ENCODE assay signal across 32 mouse cellular contexts in the genomic region with DNA sequence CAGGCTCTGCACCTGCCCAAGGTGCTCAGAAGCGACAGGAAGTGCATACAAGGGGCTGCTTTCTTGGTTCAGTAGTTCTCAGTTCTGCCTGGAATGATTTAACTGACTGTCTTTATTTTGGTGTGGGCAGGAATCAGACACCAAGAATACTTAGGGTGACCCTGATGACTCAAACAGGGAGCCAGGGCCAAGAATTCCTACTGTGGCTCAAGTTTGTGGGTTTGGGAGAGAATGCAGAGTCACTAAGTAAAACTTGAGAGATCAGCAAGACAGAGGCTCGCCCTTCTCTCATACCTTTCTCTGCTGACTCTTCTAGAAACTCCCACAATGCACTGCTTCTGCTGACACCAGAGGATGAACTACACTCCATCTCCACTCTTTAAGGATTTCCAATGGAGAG.
DNase-seq lines count a peak whose midpoint lies in the region; ATAC-seq lines count a peak whose summit lies in the region.
"Had no signal": no experiment of that assay in that cellular context is flagged by ENCODE, and none has a peak within 500 bp of the region (broad histone marks: within the 10 kb centered on the region; RNA-seq: fewer than 3 reads in every experiment).

No protein-coding gene starts in this region.

- no peak overlapping the region for H3K4me3 ChIP-seq in liver, embryonic 12.5 days
- H3K4me3 ChIP-seq: embryonic facial prominence, embryonic 10.5 days; embryonic facial prominence, embryonic 13.5 days; erythroblast, embryonic 14.5 days; forebrain, embryonic 10.5 days; forebrain, embryonic 13.5 days; gastrocnemius, adult 2 months; heart, embryonic 12.5 days; heart, embryonic 15.5 days; hindbrain, embryonic 10.5 days; hindbrain, embryonic 13.5 days; intestine, embryonic 15.5 days had no signal

- WGBS in liver, embryonic 12.5 days (ENCODE audit: insufficient replicate concordance) = 26% methylated on average over 2 of the region's 2 CpGs

- H3K36me3 ChIP-seq in liver, embryonic 12.5 days = no peaks in the 10 kb centered on the region
- H3K36me3 ChIP-seq: embryonic facial prominence, embryonic 10.5 days; embryonic facial prominence, embryonic 13.5 days; forebrain, embryonic 10.5 days; heart, embryonic 12.5 days; heart, embryonic 15.5 days; hindbrain, embryonic 10.5 days; hindbrain, embryonic 13.5 days; intestine, embryonic 15.5 days had no signal

- no peak overlapping the region for H3K27ac ChIP-seq in liver, embryonic 12.5 days
- H3K27ac ChIP-seq: embryonic facial prominence, embryonic 10.5 days; embryonic facial prominence, embryonic 13.5 days; forebrain, embryonic 10.5 days; forebrain, embryonic 13.5 days; gastrocnemius, adult 2 months; heart, embryonic 15.5 days; hindbrain, embryonic 10.5 days; hindbrain, embryonic 13.5 days; intestine, embryonic 15.5 days had no signal

- no peaks in the 10 kb centered on the region for H3K4me1 ChIP-seq in liver, embryonic 12.5 days
- H3K4me1 ChIP-seq: embryonic facial prominence, embryonic 10.5 days; embryonic facial prominence, embryonic 13.5 days; forebrain, embryonic 13.5 days; heart, embryonic 12.5 days; heart, embryonic 15.5 days; intestine, embryonic 15.5 days had no signal

- peak; percentile 95 for DNase-seq in 3T3-L1 (ENCODE audit: low read depth, low spot score)
- peak; percentile 4 for DNase-seq in ES-CJ7 (ENCODE audit: low read depth, low spot score)
- DNase-seq in fibroblast of lung, adult 2 months (ENCODE audit: low read depth) = peak; percentile 12
- DNase-seq in urinary bladder, adult 2 months (ENCODE audit: low spot score) = no peak
- DNase-seq in thymus, postnatal 4 days = no peak
- DNase-seq: adrenal gland, adult 2 months; adrenal gland, postnatal 14 days; B cell, adult 2 months; cerebellum, adult 11 months; cerebellum, adult 2 months; cerebellum, adult 9-11 months; cerebellum, postnatal 36 days; embryo, embryonic 11 days; forebrain, postnatal 0 days; gastrocnemius, adult 2 months; gastrocnemius, postnatal 14 days; heart, adult 18-20 months; heart, postnatal 10 days; heart, postnatal 36 days had no signal

- peaks cover 11% of the 10 kb centered on the region; the same call in 1 of the 2 replicates for H3K27me3 ChIP-seq in liver, embryonic 12.5 days (replicated peaks)
- H3K27me3 ChIP-seq: CH12.LX; embryonic facial prominence, embryonic 13.5 days; hindbrain, embryonic 13.5 days had no signal

- no peaks in the 10 kb centered on the region for H3K9me3 ChIP-seq in liver, embryonic 12.5 days (replicated peaks)
- H3K9me3 ChIP-seq: embryonic facial prominence, embryonic 10.5 days; embryonic facial prominence, embryonic 13.5 days; forebrain, embryonic 10.5 days; forebrain, embryonic 13.5 days; heart, embryonic 12.5 days; heart, embryonic 15.5 days; hindbrain, embryonic 10.5 days; hindbrain, embryonic 13.5 days; intestine, embryonic 15.5 days had no signal

- H3K4me2 ChIP-seq in liver, embryonic 12.5 days = no peak overlapping the region
- H3K4me2 ChIP-seq: embryonic facial prominence, embryonic 13.5 days; forebrain, embryonic 13.5 days; heart, embryonic 12.5 days; heart, embryonic 15.5 days; hindbrain, embryonic 13.5 days; intestine, embryonic 15.5 days had no signal

- no peak for ATAC-seq in liver, embryonic 12.5 days
- ATAC-seq: forebrain, embryonic 13.5 days; forebrain, postnatal 0 days; hindbrain, embryonic 16.5 days; intestine, embryonic 15.5 days had no signal

- no peak overlapping the region for H3K9ac ChIP-seq in liver, embryonic 12.5 days
- H3K9ac ChIP-seq: embryonic facial prominence, embryonic 13.5 days; forebrain, embryonic 13.5 days; forebrain, postnatal 0 days; heart, embryonic 12.5 days; heart, embryonic 15.5 days; hindbrain, embryonic 13.5 days; intestine, embryonic 15.5 days had no signal

Comparison
In these comparisons a context has a peak if more than half of its experiments do, and no peak if none do; other contexts are left out.
1. DNase-seq: peak in 3T3-L1 (single experiment), ES-CJ7 (single experiment) and fibroblast of lung, adult 2 months (single experiment); none in urinary bladder, adult 2 months (single experiment) and thymus, postnatal 4 days (single experiment).